Mouse (Mus musculus) spleen, embryonic (tissue): Measurements from ENCODE around the gene Ces1h.
"Not testable (repeated sequence)": the region's sequence is repeated elsewhere in the genome, so short reads cannot be mapped to it uniquely, and the experiment has no call there.

Experiments
- CTCF ChIA-PET: fragments of 350-600 bp; sonication (Branson Sonifier 250); formaldehyde crosslinking; loops from one replicate; lab custom pipeline; 2022; lab: Charles Lee

Ces1h gene

DNA sequence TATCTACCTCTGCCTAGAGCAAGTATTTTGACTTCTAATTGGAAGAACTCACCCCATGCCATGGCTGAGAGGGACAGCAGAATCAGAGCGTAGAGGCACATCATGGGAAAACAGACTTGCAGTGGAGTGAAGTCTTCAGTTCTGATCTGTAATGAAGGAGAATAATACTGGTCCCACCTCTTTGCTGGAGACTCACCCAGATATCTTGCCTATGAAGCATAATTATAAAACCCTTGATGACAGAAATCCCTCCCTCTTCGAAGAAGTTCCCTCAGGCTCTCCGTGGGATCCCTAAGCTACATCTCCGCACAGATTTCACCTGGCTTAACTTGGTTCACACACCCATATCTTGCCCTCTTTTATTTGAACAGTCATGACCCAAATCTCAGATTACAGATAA lies at the start of gene Ces1h:
TSS of gene Ces1h (minus strand) at position 101 of the 400 bp plus-strand sequence.
- CTCF ChIA-PET = no interaction called here

DNA sequence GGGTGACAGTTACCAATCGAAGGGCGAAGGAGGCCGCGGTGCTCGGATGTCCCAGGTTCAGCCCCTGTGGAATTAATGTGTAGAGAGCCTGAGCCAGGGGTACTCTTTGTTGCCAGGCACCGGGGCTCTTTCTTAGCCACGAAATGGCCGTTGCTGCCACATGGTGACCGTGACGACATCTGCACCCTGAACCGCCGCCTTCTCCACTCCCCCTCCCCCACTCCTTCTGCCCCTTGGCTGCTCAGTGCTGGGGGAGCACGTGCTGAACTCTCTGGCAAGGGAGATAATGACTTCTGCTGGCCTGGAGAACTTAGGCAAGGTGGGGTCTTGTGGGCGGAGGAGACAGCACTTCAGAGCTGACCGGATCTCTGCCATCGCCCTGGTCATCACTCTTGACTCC lies 47.7 kb upstream of the Ces1h start:
- CTCF ChIA-PET = no interaction called here

DNA sequence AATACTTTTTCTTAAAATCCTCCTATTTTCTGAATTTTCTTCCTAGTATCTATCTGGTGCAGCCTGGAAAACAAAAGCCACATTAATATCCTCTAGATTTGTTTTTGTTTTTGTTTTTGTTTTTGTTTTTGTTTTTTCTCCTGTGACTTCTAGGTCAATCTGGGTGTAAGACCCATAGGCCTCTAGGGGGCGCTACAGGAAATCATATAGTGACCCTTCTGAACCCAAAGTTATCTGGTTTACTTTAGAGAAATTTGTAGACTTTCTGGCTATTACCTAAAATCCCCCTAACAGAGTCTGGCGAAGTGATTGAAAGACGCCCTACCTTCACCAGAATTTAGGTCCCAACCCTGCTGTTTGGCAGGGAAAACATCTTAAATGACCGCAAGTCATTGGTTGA lies 35.9 kb upstream of the Ces1h start:
- CTCF ChIA-PET = no interaction called here

DNA sequence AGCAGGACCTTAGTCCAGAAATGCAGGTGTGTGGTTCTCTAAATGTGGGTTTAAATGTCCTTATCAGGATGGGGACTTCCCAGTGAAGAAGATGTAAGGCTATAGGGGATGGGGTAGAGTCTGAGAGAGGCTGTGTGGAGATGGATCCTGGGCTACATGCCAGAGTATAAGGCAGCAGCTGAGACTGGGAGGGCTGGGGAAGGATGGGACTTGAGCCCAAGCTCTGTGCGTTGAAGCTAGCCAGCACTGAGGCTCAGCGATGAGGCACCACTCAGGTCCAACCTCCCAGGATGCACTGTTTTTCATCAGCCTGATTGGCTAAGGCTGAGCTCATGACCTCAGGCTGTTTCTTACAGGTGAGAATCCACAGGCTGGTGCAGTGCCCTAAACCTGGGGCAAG lies 29.3 kb upstream of the Ces1h start:
- CTCF ChIA-PET = no interaction called here

DNA sequence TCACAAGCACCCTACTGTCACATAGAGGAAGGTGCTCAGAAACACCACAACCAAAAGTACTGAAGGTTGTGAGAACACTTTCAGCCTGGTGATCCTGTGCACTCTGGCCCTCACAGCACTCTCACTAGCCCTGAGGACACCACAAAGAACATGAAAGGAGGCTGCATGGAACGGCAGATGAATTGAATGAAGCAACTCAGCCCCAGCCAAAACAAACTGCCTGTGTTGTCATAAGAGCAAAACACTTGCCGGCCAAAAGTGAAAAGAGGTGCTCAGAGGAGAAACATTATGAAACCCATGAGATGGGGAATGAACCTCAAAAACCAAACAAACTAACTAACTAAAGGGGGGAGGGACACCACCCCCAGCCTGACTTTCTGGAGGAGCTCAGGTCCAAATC lies 20.2 kb upstream of the Ces1h start:
- CTCF ChIA-PET = no interaction called here

DNA sequence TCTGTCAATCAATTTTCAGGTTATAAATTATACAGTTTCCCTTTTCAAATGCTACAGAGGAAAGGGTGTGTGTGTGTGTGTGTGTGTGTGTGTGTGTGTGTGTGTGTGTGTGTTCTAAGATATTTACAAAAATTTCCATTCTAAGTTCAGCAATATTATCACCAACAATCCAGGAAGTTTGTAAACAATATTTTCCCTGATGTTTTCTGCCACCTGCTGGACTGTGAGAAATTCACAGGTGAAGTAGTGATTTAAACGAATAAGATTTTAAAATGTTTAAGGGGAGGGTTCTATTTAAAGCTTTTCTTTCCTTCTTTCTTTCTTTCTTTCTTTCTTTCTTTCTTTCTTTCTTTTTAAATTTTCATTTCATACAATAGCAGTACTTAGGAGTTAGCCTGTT lies 18.5 kb upstream of the Ces1h start:
- CTCF ChIA-PET = no interaction called here

DNA sequence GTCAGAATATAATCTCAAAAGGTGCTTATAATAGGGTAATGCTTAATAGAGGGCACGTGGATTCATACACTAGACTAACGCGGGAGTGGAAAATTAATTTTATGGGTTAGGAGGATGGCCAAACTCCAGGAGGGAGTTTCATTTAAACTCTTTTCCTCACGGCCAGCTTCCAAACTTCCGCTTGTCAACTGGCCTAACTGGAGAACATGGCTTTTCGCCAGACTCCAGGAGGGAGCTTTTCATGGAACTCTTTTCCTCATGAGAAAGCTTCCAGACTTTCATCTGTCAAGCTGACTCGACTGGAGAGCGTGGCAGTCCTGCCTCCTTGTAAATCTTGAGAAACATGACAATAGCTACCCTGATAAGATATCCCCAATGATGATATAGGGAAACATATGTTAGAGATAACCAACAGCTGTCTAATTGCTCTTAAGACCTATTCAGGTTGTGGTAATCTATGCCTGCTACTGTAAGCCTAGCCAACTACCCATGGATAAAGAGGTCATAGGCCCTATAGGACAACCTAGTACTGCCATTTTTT lies 14.6 kb upstream of the Ces1h start:
- CTCF ChIA-PET = not testable (repeated sequence)

DNA sequence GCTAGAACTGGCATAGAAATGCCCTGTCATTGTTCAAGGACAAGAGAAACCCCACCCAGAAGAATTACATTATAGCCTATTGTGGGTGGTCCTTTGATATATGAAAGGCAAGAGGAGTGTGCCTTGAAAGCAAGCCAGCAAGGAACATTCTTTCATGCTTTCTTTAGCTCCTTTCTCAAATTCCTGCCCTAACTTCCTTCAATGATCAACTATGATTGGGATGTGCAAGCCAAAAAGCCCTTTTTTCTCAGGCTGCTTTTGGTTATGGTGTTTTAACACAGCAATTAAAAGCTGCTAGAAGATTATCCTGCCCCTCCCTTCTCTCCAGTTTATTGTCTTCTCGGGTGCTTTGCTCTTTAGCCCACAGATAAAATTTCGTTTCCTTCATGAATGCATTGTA lies 10.0 kb downstream of the Ces1h start:
- CTCF ChIA-PET = no interaction called here

DNA sequence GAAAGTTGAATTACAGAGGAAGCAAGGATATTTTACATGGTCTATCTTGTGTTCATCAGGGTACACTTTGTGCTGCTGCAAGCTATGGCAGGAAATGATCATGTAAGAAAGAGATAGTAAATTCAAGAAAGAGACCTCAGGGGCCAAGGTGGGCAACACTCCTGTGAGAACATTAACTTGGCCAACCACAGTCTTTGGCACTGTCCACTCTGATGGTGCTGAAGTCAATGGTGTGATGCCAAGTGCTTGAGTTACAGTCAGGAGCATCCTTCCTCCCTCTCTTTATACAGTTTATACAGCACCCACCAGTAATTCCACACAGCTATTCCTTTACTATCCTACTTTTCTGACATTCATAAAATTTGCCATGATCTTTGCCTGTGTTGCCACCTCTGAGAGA lies 19.4 kb downstream of the Ces1h start:
- CTCF ChIA-PET = no interaction called here

DNA sequence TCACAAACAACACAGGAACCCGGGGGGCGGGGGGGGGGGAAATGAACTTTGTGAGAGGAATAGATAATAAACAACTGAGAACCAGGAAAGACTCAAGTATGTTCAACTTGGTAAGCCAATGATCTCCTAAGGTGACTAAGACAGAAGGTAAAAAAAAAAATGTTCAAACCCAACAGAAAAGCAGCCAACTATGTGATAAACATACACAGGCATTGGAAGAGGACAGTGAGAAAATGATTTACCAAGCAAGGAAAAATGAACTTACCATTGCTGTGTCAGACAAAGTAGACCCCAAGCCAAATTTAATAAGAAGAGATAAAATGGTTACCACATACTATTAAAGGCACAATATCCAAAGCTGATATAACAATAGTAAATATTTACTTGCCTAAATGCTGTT lies 40.0 kb downstream of the Ces1h start:
- CTCF ChIA-PET = no interaction called here

DNA sequence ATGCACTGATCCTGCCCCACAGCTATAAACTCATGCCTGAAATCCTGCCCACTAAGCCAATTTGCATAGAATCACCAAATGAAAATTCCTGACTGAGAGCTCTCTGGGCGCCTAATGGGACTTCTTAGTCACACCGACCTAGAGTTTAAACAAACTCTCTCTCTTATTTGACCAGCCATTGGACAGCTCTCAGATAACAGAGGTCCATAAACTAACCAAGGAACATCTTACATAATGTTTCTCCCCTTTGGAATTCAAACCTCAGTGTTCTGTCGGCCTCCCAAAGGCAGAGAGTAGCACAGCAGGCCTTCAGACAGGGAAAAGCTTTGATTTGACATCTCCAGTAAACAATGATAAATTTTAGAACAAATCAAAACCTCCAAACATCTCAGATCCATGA lies 42.3 kb downstream of the Ces1h start, which contains the start of gene Ces1g:
TSS of gene Ces1g (minus strand) at position 102 of the 400 bp plus-strand sequence.
- CTCF ChIA-PET = no interaction called here

DNA sequence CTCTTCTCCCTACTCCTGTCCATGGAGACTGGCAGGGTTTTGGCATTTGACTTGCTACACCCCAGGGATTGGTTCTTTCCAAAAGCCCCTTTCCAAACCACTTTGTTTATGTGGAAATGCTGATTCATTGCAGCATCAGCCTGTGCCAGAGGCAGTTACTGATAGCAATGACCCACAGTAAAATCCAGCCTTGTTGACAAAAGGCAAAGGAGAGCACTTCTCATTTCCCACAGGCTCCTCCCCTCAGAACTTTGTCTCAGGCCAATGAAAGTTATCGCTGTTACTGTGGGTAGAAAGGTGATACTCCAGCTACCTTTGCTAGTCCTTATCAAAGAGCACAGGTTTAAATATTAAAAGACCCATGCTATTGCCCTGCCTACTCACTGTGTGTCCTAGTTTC lies 46.8 kb downstream of the Ces1h start:
- CTCF ChIA-PET = no interaction called here

DNA sequence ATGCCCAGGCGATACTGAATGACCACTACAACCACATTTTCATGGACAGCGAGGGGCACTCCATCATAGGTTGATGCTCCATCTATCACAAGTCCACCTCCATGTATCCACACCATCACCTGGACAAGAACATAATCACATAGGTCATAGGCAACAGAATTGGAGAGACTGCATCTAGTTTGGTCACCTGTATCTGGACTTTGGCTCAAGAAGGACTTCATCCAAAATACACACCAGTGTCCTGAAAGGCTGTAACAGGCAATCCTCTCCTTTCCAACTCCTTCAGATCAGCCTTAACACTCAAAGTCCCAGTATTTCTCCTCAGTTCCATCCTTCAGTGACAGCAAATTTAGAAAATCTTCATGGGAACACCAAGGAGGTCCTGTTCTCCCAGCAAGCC lies 48.4 kb downstream of the Ces1h start:
- CTCF ChIA-PET = no interaction called here

DNA sequence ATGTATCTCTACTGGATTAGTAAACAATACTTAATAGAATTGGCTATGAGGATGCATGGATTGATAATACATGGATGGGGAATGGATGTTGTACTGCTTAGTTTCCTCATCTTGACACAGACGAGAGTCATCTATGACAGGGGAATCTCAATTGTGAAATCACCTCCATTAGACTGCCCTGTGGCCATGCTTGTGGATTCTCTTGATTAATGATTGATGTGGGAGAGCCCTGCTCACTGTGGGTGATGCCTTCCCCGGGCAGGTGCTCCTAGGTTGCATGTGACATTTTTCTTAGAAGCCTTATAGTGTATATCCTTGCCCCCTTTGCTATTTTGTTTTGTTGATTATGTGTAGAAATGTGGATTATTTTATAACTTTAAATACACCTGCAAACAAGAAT lies 54.4 kb downstream of the Ces1h start:
- CTCF ChIA-PET = no interaction called here

DNA sequence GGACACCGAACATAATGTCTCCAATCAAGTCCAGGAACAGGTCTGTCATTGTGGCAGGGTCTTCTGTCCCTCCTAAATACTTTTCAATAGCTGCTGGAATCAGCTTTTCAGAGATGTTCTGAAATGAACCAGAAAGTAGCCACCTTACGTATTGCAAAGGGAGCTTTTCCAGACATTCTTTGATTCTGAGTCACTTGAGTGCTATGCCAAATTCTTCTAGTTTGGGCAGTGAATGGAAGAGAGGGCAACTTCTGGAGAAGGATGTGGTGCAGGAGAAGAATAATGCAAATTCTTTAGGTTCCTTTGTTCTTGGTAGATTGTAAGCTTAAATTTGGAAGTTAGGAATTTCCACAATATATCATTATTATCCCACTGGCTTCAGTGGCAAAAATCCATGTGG lies 62.5 kb downstream of the Ces1h start:
- CTCF ChIA-PET = no interaction called here

DNA sequence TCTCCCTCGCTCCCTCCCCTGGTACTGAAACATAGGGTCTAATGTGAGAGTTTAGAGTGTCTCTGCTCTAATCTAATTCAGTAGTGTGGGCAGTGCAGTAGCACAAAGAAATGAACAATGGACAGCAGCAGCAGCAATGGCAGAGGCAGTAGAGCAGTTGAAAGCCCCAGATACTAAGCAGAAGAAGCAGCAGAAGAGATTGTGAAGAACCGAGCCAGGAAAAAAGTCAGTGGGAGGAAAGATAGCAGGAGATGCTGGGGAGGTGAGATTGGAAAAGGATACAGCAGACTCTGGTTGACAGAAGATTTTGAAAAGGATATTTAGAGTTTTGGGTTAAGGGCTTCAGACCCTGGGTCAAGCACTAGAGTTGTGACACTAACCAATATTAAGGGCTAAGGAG lies 64.0 kb downstream of the Ces1h start:
- CTCF ChIA-PET = no interaction called here
